Comparison of ENCODE assay signal across 8 mouse cellular contexts in genomic region chr16:22302606-22303005, GRCm38 (mm10). TPM values are rescaled to one million over a fixed set of nuclear protein-coding genes. Genes with fewer than 3 reads are reported as not detected.
DNase-seq lines count a peak whose midpoint lies in the region; ATAC-seq and TF ChIP-seq lines count a peak whose summit lies in the region.

No protein-coding gene starts in this region.

- 38% methylated on average over 5 of the region's 5 CpGs for WGBS in kidney, embryonic 14.5 days
- 2% methylated on average over 5 of the region's 5 CpGs for WGBS in cerebellum, adult 2 months
- WGBS in forebrain, postnatal 0 days, result 29% methylated on average over 5 of the region's 5 CpGs
- WGBS in hindbrain, embryonic 14.5 days, result 35% methylated on average over 5 of the region's 5 CpGs
- WGBS in midbrain, embryonic 14.5 days, result 33% methylated on average over 5 of the region's 5 CpGs

- H3K27ac ChIP-seq in kidney, embryonic 14.5 days (ENCODE audit: low read depth, low read length), result no peak overlapping the region
- no peak overlapping the region for H3K27ac ChIP-seq in cerebellum, adult 2 months (ENCODE audit: insufficient read depth, low read length)
- no peak overlapping the region for H3K27ac ChIP-seq in forebrain, postnatal 0 days (ENCODE audit: low read depth, low read length)
- no peak overlapping the region for H3K27ac ChIP-seq in hindbrain, embryonic 14.5 days
- H3K27ac ChIP-seq in midbrain, embryonic 14.5 days (replicated peaks; ENCODE audit: low read depth, low read length), result no peak overlapping the region

- H3K4me1 ChIP-seq in kidney, embryonic 14.5 days (ENCODE audit: control insufficient read depth, insufficient read depth, low read length), result no peaks in the 10 kb centered on the region
- H3K4me1 ChIP-seq in cerebellum, adult 2 months (ENCODE audit: control insufficient read depth, insufficient read depth, low read length), result no peaks in the 10 kb centered on the region
- H3K4me1 ChIP-seq in forebrain, postnatal 0 days (ENCODE audit: insufficient read depth), result no peaks in the 10 kb centered on the region
- H3K4me1 ChIP-seq in hindbrain, embryonic 14.5 days (replicated peaks; ENCODE audit: control insufficient read depth, insufficient read depth, low read length), result no peaks in the 10 kb centered on the region
- H3K4me1 ChIP-seq in midbrain, embryonic 14.5 days (ENCODE audit: control insufficient read depth, insufficient read depth, low read length), result no peaks in the 10 kb centered on the region

- TF ChIP-seq POLR2A in cerebellum, adult 2 months (IDR thresholded peaks at IDR 0.05; ENCODE audit: borderline replicate concordance, insufficient read depth, low read length), result no peak

- no peak overlapping the region for H3K9ac ChIP-seq in kidney, embryonic 14.5 days (ENCODE audit: low read depth, low read length)
- H3K9ac ChIP-seq in forebrain, postnatal 0 days, result no peak overlapping the region
- no peak overlapping the region for H3K9ac ChIP-seq in hindbrain, embryonic 14.5 days
- H3K9ac ChIP-seq in midbrain, embryonic 14.5 days (replicated peaks; ENCODE audit: low read length), result no peak overlapping the region

- TF ChIP-seq CTCF in cerebellum, adult 2 months (IDR thresholded peaks at IDR 0.05; ENCODE audit: borderline replicate concordance, insufficient read depth, low read depth, low read length), result peak; percentile 94
- TF ChIP-seq CTCF in forebrain, postnatal 0 days (IDR thresholded peaks at IDR 0.05; ENCODE audit: low read depth), result peak; percentile 88

- H3K9me3 ChIP-seq in kidney, embryonic 14.5 days (ENCODE audit: control insufficient read depth, low read length), result no peaks in the 10 kb centered on the region
- no peaks in the 10 kb centered on the region for H3K9me3 ChIP-seq in forebrain, postnatal 0 days (ENCODE audit: low read length)
- no peaks in the 10 kb centered on the region for H3K9me3 ChIP-seq in hindbrain, embryonic 14.5 days (ENCODE audit: control insufficient read depth, low read length)
- no peaks in the 10 kb centered on the region for H3K9me3 ChIP-seq in midbrain, embryonic 14.5 days (ENCODE audit: control insufficient read depth, low read length)

- ATAC-seq in kidney, embryonic 14.5 days (ENCODE audit: low FRiP score, low TSS enrichment), result no peak
- ATAC-seq in forebrain, postnatal 0 days, result peak; percentile 29; the same call in 1 of the 2 replicates
- peak; percentile 43; the same call in 1 of the 2 replicates for ATAC-seq in hindbrain, embryonic 14.5 days (ENCODE audit: low FRiP score)
- ATAC-seq in midbrain, embryonic 14.5 days (ENCODE audit: low FRiP score, low TSS enrichment), result no peak

- DNase-seq in kidney, adult 11 months, result peak; percentile 70
- DNase-seq in cerebellum, adult 2 months, result peak; percentile 85 to 87
- DNase-seq in forebrain, postnatal 0 days, result peak; percentile 73
- peak; percentile 70 for DNase-seq in hindbrain, embryonic 14.5 days (ENCODE audit: low spot score)
- DNase-seq in left cerebral cortex, adult 11 months (ENCODE audit: low spot score), result peak; percentile 26
- DNase-seq in midbrain, embryonic 14.5 days, result peak; percentile 87
- peak; percentile 32 to 61 for DNase-seq in spleen, postnatal 14 days (ENCODE audit: low spot score in 2 of 2)

- H3K36me3 ChIP-seq in kidney, embryonic 14.5 days (ENCODE audit: control insufficient read depth, insufficient read depth, low read length), result no peaks in the 10 kb centered on the region
- no peaks in the 10 kb centered on the region for H3K36me3 ChIP-seq in forebrain, postnatal 0 days (ENCODE audit: insufficient read depth)
- no peaks in the 10 kb centered on the region for H3K36me3 ChIP-seq in hindbrain, embryonic 14.5 days (replicated peaks; ENCODE audit: control insufficient read depth, insufficient read depth)
- no peaks in the 10 kb centered on the region for H3K36me3 ChIP-seq in midbrain, embryonic 14.5 days (ENCODE audit: control insufficient read depth, insufficient read depth, low read length)

- no peak overlapping the region for H3K4me2 ChIP-seq in kidney, embryonic 14.5 days (replicated peaks; ENCODE audit: low read depth, low read length)
- H3K4me2 ChIP-seq in forebrain, postnatal 0 days (ENCODE audit: low read depth), result no peak overlapping the region
- H3K4me2 ChIP-seq in hindbrain, embryonic 14.5 days (replicated peaks), result no peak overlapping the region
- no peak overlapping the region for H3K4me2 ChIP-seq in midbrain, embryonic 14.5 days (ENCODE audit: low read length)

- H3K4me3 ChIP-seq in kidney, embryonic 14.5 days (ENCODE audit: low read length), result no peak overlapping the region
- H3K4me3 ChIP-seq in cerebellum, adult 2 months (replicated peaks; ENCODE audit: insufficient read depth, low read depth, low read length), result no peak overlapping the region
- H3K4me3 ChIP-seq in forebrain, postnatal 0 days (ENCODE audit: low read depth, low read length), result no peak overlapping the region
- no peak overlapping the region for H3K4me3 ChIP-seq in hindbrain, embryonic 14.5 days (replicated peaks; ENCODE audit: low read length)
- no peak overlapping the region for H3K4me3 ChIP-seq in midbrain, embryonic 14.5 days (replicated peaks; ENCODE audit: low read depth, low read length)

- no peaks in the 10 kb centered on the region for H3K27me3 ChIP-seq in kidney, embryonic 14.5 days (ENCODE audit: control insufficient read depth, insufficient read depth, low read length)
- no peaks in the 10 kb centered on the region for H3K27me3 ChIP-seq in cerebellum, adult 2 months (ENCODE audit: control insufficient read depth, insufficient read depth, low read length)
- H3K27me3 ChIP-seq in forebrain, postnatal 0 days (ENCODE audit: insufficient read depth, low read length), result no peaks in the 10 kb centered on the region
- H3K27me3 ChIP-seq in hindbrain, embryonic 14.5 days (ENCODE audit: control insufficient read depth, insufficient read depth, low read length), result no peaks in the 10 kb centered on the region
- no peaks in the 10 kb centered on the region for H3K27me3 ChIP-seq in midbrain, embryonic 14.5 days (ENCODE audit: control insufficient read depth, insufficient read depth, low read length)

RNA-seq across cellular contexts. Expression of gene Tra2b, which starts 36.8 kb away (rescaled TPM):
- 410 and 424 TPM in 2 replicates for polyA plus RNA-seq in kidney, embryonic 14.5 days (2014; fragmentation: Nextera tagmentation; extraction: Ambion mirVana)
- 79.5 and 84.9 TPM in 2 replicates for polyA plus RNA-seq in cerebellum, adult 2 months (2012; rRNA removed)
- total RNA-seq in forebrain, postnatal 0 days (2014; rRNA removed), result 185 and 216 TPM in 2 replicates
- polyA plus RNA-seq in forebrain, postnatal 0 days (2015; fragmentation: Nextera tagmentation; extraction: Ambion mirVana), result 248 and 267 TPM in 2 replicates
- polyA plus RNA-seq in hindbrain, embryonic 14.5 days (2014; fragmentation: Nextera tagmentation; extraction: Ambion mirVana), result 222 and 239 TPM in 2 replicates
- 262 and 286 TPM in 2 replicates for polyA plus RNA-seq in midbrain, embryonic 14.5 days (2014; fragmentation: Nextera tagmentation; extraction: Ambion mirVana)

Comparison
In these comparisons a context has a peak if more than half of its experiments do, and no peak if none do; other contexts are left out.
1. DNase-seq: peak in every context shown above with its lines; median percentile 87 in midbrain, embryonic 14.5 days; 86 in cerebellum, adult 2 months; 73 in forebrain, postnatal 0 days; 70 in kidney, adult 11 months; 70 in hindbrain, embryonic 14.5 days; 46 in spleen, postnatal 14 days; 26 in left cerebral cortex, adult 11 months.
2. ATAC-seq: peak in forebrain, postnatal 0 days (single experiment) and hindbrain, embryonic 14.5 days (single experiment); none in kidney, embryonic 14.5 days (single experiment) and midbrain, embryonic 14.5 days (single experiment).